Mouse (Mus musculus) embryonic fibroblast, embryonic 13.5 days (primary cell): ENCODE data around the gene Habp4.

Source experiments
- CTCF ChIP-seq: IDR thresholded peaks from 2 replicates; pipeline ENCODE4 v1.5.1; 2011; ENCODE audit warnings: mild to moderate bottlenecking, control low read depth, low read length, moderate library complexity, borderline replicate concordance; ENCODE audit not compliant: insufficient read depth
- POLR2A ChIP-seq: IDR thresholded peaks from 2 replicates; pipeline ENCODE4 v1.6.1; 2011; ENCODE audit warnings: low read depth, mild to moderate bottlenecking, control low read depth, low read length, moderate library complexity

- TF ChIP-seq POLR2A, result no peak
- no peak for TF ChIP-seq CTCF
Observed at GRCm38 (mm10) chr13:64182091-64182490, 20.5 kb downstream of the Habp4 start.
